Mouse (Mus musculus) CD4-positive, CD25-positive, alpha-beta regulatory T cell, adult 2 months (primary cell): ENCODE measurements around the gene Slc12a5.

ENCODE experiments used
- DNase-seq: peaks from one replicate; pipeline ENCODE4 v3.0.0-alpha.2; 2012; ENCODE audit warnings: low read depth, low spot score

Slc12a5 gene

GRCm38 (mm10) chr2:164979749-164980148 is 19.1 kb downstream of the Slc12a5 start:
- peak; percentile 57 for DNase-seq

DNA sequence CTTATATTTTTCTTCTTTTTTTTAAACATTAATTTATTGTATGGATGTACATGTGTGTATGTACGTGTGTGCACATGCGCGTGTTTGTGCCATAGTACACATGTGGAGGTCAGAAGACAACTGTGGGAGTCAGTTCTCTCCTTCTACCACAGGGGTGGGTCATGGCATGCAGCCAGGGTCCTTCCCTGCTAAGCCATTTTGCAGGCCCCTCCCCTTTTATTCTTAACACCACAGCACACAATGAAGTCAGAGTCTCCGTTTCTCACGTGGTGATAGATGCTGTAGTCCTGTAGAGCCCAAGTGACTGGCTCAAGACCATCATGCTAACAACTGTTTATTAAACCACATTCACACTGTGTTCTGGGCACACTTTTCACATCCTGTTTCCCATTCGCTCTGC is 25.4 kb downstream of the Slc12a5 start:
- DNase-seq: no peak

DNA sequence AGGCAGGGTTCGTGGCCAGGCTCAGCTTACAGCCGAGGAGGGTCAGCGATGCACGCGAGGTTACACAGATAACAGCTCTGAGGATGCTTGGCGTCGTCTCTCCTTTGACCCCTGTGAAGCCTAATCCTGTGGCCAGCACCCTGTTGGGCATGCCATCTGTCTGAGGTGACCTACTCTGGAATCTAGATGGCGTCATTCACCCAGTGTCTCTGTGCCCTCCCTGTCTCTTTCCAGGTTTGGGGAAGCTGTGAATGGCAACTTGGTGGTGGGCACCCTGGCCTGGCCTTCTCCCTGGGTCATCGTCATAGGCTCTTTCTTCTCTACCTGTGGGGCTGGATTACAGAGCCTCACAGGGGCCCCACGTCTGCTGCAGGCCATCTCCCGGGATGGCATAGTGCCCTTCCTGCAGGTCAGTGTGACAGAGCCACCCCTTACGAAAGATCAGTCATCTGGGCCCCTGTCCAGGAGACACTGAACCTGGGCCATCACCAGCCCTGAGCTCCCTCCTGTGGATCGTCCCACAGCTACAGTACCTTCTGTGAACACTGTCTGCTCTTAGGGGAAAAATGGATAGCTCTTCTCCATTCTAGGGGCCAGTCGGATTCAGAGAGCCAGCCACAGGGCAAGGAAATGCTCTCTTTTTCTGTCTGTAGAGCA is 25.9 kb downstream of the Slc12a5 start:
- DNase-seq: no peak

- DNase-seq: no peak
Observed at GRCm38 (mm10) chr2:164988777-164989176, 28.2 kb downstream of the Slc12a5 start.

DNA sequence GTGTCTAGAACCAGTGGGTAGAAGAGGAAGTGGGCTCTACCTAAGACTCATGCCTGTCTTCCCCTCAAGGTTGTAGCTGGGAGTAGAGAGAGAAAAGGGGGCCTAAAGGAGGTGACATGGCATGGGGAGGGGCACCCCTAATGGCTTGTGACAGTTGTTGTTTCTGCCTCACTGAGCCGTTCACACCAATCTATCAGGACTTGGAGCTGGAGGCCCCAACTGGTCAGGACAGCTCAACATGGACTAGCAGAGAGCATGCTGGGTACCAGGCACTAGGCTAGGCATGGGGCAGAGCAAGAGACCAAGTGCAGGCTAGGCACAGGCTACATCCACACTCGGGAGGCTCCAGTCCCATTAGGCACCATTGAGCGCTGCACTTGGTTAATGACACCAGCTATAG is 30.5 kb downstream of the Slc12a5 start:
- DNase-seq: no peak

DNA sequence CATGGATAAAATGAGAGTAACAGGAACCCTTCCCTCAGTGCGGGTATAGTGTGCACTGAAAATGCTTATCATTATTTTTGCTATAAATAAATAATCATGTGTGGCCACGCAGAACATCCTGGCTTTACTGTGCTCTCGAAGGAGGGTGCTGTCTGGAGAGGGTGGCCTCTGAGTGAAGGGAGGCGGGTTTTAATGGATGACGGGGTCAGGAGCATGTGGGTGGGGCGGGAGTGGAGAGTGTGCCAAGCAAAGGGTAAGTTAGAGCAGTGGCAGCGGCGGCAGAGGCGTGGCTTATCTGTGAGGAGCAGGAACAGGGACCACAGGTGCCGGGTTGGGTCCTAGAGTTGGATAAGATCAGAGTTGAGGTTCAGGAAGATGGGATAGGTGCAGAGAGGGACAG is 31.2 kb downstream of the Slc12a5 start:
- no peak for DNase-seq

DNA sequence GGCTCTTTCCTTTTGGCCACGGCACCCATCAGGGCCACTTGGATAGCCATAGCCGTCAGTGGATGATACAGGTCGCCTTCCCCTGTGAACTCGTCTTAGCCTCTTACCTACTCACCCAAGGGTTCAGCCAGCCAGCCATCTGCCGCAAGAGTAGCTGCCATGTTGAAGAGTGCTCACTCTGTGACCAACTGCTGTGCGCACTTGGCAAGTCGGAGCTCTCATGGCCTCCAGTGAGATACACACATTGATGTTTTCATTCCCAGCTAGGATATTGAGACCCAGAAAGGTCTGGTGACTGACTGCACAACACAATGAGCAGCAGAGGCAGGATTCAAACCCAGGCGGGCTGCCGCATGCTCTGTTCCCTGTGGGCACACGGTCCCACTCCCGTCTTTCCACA is 33.6 kb downstream of the Slc12a5 start:
- no peak for DNase-seq

GRCm38 (mm10) chr2:164994659-164995428 is 34.2 kb downstream of the Slc12a5 start:
- DNase-seq: no peak

DNA sequence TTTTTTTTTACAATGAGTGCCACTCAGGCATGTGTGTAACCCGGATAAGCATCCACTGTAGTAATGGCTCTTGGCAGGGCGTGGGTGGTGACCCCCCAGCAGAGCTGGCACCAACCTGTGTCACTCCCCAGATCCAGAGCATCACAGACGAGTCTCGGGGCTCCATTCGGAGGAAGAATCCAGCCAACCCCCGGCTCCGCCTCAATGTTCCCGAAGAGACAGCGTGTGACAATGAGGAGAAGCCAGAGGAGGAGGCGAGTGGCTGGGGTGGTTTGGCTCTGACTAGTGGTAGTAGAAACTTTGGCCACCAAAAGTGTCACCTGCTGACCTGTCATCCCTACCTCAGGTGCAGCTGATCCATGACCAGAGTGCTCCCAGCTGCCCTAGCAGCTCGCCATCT is 35.4 kb downstream of the Slc12a5 start:
- DNase-seq: no peak

DNA sequence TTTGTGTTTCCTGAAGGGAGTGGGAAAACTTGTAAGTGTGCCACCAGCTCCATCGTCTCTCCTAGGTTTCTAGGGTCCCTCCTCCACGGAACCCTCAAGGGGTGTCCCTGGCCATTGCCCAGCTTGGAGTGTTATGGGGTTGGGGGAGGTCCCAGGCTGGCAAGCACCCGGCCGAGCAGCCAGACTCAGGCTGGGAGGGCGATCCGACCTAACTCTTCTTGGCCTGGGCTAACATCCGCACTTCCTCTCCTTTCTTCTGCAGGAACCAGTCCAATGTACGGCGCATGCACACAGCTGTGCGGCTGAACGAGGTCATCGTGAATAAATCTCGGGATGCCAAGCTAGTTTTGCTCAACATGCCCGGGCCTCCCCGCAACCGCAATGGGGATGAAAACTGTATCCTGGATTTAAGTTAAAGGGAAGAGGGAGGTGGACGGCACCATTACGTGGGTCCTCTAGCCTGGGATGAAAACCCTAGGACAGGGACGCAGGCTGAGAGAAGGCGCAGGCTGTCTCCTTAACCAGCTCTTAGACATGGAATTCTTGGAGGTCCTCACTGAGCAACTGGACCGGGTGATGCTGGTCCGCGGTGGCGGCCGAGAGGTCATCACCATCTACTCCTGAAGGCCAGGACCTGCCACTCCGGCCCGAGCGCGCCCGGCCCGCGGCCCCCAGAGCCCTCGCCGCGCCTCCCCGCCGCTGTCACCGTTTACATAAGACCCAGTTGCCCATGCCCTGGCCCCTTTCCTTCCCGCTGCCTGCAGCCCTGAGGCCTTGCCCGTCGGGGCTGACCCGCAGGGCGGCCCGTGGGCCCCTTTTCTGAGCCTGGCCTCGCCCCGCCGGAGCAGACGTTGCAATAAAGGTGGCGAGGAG is 36.5 kb downstream of the Slc12a5 start:
- no peak for DNase-seq

DNA sequence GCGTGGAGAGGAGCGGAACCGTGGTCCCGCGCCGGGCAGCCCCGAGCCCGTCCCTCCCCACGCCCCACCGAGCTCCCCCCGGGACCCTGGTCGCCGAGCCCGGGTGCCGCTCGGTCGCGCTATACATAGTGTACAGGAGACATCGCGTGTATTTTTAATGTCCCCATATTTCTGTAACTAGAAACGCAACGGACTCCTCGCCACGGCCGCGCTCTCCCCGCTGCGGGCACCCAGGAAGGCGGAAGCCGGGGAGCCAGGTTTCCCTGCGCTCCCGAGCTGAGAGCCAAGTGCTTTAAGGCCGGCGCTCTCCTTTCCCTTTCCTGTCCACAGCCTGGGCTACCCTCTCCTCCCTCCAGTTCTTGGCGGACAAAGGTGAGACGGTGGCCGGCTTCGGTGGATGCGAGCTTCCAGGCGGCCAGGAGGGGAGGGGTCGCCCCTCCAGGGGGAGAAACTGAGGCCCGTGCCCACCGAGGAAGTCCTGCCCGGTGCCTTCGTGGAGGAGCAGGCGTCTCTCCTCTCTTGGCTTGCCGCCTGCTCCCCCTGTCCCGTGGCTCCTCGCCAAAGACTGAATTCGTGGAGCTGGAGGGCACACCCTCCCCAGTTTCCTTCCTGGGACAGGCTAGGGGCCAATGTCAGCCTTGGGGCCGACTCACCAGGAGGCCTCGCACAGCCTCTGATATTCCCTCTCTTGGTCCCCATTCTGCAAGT is 37.3 kb downstream of the Slc12a5 start:
- DNase-seq: no peak

DNA sequence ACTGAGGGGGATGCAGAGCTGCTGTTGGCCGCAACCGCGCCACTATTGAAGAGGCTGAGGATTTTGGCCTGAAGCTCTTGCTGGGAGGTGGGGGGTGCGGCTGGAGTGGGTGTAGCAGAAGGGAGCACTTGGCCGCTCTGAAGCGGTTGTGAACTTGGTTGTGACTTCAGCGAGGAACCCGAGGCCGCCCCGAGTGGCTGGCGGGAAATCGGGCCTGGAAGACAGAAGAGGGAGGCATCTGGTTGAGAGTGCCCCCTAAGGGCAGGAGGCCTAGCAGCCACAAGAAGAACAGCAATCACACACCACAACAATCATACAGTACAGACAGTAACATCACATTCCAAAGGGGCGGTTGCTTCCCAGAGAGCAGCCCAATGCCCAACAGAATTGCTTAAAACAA is 41.4 kb downstream of the Slc12a5 start:
- DNase-seq: no peak

DNA sequence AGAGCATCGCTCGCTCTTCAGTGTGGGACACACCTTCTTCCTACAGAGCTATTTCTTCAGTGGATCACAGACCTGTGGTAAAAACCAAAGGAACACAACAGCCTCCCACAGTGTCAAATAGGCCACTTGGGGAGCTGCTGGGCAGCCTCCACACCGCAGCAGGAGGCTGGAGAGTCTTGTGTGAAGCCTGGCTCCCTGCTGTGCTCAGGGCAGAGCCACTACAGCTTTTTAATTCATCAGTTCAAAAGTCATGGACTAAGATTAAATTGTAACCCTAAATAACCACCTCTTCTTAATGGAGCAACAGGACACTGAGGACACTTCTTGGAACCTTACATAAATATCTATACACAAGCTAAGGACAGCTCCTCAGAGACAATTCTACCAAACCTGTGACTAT is 42.5 kb downstream of the Slc12a5 start:
- DNase-seq: no peak

DNA sequence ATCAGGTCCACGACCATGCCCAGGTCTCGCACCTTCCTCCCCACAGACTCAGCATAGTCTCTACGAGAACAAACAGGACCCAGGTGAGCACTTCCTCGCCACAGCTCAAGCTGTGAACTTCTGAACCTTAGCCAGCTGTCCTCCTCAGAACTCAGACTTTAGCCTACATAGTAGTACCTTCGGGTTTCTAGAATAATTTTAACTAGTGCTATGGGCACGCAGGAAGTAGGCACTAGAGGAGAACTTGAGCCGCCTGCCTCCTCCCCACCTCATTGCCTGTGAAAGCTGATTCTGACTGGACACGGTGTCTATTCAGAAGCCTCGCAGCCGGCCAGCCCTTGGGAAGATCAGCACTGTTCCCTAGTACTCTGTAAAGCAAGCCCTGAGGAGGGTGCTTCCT is 43.6 kb downstream of the Slc12a5 start:
- DNase-seq: no peak

GRCm38 (mm10) chr2:165006813-165007212 is 46.2 kb downstream of the Slc12a5 start:
- no peak for DNase-seq

DNA sequence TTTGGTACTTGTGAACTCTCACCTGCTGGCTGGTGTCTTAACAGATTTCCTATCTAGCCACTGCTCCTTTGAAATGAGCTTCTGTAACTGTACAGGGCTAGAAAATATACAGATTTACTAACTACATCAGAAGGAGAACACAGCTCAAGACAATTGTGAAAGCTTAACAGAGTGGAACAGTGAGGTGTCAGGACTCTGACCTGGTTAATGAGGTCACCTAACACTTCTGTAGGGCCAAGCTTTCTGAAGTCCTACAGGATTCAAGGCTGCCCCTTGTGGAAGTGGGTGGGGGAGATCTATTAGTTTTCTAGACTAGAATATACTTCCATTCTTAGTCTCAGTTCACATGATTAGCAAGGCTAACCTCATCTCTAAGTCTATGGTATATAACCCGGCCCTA is 47.4 kb downstream of the Slc12a5 start:
- DNase-seq: no peak

DNA sequence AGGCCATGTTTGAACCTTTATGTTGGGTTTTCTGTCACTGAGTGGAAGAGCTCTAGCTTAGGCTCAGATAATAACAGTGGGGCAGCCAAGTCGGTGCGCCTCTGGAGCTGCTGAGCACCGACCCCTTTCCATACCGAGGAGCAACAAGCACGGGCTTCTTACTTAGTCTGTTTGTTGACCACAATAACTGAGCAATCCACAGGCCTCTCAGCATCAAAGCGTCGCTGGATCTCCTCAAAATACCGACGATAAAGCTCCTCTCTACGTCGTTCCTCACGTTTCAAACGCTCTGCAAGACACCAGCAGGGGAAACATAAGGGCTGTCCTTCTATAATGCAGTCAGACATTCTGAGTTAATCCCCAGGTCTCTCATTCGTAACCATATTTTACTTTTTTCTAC is 48.6 kb downstream of the Slc12a5 start:
- no peak for DNase-seq

- DNase-seq: no peak
Observed at GRCm38 (mm10) chr2:165009581-165009980, 49.0 kb downstream of the Slc12a5 start.

DNA sequence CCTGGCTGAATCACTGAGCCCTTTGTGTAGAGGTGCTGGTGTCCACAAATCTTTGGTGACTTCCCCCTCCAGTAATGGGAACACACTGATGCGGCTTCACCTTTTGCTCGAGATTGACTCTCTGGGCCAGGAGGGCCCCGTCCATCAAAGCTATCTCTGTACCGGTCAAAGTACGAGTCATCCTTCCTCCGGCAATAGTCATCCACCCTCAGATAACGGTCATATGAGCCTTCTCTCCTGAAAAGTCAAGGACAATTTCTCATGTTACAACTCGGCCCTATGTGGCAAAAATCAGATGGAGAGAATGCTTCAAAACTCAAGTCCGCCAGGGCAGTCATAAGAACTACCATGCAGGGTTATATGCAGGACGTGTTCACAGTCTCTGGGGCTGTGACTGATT is 49.7 kb downstream of the Slc12a5 start:
- DNase-seq: no peak

DNA sequence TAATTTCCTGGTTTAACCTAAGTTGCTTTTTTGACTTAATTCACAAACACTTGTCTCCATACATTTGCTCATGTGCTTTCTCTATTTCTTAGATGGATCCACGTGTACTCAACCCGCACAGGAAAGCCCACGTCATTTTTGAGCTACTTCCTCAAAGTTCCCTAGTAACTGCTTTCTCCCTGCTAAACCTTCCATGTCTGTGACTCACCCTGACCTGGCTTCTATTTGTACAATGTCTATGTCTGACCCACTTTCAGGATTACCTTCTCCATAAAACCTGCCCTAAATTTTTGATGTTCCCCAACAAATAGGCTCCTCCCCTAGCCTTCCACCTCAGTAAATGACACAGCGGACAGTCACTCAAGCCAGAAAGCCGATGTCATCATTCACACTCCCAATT is 54.3 kb downstream of the Slc12a5 start:
- no peak for DNase-seq

GRCm38 (mm10) chr2:165020490-165020889 is 59.9 kb downstream of the Slc12a5 start:
- DNase-seq: no peak

GRCm38 (mm10) chr2:165027163-165027562 is 66.6 kb downstream of the Slc12a5 start:
- no peak for DNase-seq
